Mouse (Mus musculus): Measurements from ENCODE around the gene Zfp735.

Zfp735 gene

DNA sequence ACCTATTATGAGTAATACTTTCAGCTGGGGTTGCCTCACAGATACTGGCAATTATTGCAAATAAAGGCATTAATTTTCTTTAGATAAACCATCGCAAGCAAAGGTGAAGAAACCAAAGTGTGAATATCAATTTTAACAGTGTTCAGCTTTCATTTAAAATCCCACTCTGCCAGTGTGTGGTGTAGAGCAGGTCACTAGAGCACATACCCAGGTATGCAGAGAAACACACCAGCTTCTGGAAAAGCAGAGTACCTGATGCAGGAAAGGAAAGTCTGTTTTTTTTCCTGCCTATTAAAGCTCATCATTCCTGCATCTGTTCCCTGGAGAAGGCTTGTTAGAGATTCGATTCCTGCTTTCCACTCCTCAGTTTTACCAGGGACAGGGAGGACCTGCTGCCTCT is at the start of gene Zfp735:
TSS of gene Zfp735 (plus strand) at position 301 of the 400 bp plus-strand sequence.
- in situ Hi-C loops (cut with MboI, MseI) = no loop called here

DNA sequence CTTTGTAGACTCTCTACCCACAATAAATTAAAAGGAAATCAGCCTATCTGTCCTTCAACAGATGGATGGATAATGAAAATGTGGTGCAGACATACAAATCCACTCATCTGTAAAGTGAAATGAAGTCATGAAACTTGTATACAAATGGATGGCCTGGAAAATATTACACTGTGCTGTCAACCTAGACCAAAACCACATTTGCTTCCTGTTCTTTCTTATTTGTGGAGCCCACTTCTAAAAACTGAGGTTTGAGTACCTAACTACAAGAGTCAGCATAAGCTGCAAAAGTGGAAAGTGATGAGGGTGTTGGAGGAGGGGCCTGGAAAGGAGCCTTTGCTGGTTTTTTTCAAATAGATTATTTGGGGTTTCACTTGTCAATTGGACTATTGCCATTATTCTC is 70.5 kb downstream of the Zfp735 start:
- in situ Hi-C loops (cut with MboI, MseI) = no loop called here
